Mouse (Mus musculus): Measurements from ENCODE around the gene Rwdd2a. TPM values are rescaled to one million over a fixed set of nuclear protein-coding genes. Genes with fewer than 3 reads are reported as not detected.
"Not testable (repeated sequence)": the region's sequence is repeated elsewhere in the genome, so short reads cannot be mapped to it uniquely, and the experiment has no call there.

Rwdd2a gene
- total RNA-seq, 2 experiments from 2014 or later, result 21.9 to 23.2 TPM

DNA sequence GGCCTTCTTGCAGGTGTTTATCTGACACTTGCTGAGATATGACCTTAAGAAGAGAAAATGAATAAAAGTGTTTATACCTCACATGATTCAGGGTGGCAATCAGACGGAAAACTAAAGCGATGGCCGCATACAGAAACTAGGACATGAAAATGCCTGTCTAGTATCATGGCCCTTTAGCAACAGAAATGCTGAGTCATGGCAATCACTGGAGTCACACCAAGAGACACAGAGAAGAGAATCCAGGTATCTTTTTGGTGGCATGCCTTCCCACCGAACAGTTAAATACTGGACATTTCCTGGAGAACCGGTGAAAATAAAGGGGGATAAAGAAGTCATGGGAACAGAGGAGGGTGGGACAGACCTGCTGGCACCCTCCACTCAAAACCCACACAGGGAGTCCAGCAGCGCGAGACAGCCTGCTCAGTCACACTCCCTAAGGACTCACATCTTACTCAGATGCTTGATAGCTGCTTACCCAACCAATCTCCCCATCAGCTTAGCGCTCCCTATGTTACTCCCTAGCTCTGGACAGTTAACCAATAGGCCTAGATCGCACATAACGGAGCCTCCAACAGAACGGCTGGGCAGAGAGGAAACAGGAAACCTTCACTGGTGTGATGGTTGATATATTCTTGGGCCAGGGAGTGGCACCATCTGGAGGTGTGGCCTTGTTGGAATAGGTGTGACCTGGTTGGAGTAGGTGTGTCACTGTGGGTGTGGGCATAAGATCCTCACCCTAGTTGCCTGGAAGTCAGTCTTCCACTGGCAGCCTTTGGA is 15.4 kb downstream of the Rwdd2a start:
- ATAC-seq (ENCODE audit: poor library complexity, severe bottlenecking), result no peak

DNA sequence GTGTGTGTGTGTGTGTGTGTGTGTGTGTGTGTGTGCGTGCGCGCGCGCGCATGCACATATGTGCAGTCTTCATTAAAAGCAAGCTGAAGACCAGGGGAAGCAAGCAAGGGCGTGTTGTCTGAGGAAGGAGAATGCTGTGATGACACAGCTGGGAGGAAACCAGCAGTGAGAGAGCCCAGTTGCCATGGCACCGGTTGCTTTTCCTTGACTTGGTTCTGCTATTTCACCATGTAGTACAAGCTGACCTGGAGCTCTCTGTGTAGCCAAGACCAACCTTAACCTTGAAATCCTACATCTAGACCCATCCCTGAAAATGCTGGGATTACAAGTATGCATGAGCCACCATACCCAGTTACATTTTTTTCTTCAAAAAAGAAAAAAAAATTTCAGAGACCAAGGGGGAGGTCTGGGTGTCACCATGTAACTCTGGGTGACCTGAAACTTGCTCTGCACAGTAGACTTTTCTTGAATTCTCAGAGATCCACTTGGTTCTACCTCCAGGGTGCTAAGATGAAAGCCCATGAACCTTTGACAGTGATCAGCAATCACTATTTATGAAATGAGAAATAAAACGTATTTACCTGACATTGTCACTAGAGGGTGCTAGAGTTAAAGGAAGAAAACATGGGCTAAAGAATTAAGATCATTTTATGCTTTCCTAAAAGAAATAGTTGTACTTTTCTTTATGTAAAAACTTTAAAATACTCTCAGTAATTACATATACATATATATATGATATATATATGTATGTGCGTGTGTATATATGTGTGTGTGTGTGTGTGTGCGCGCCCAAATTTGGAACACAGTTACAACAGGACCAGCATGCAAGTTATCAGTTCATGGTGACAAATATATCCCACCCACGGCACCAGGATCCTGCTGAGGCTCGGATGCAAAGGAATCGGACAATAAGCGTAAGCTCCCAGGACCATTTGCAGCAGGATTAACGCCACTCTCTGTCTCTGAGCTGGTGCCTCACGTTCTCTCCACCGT is 21.2 kb downstream of the Rwdd2a start:
- peak; percentile 97 for ATAC-seq (ENCODE audit: poor library complexity, severe bottlenecking)

DNA sequence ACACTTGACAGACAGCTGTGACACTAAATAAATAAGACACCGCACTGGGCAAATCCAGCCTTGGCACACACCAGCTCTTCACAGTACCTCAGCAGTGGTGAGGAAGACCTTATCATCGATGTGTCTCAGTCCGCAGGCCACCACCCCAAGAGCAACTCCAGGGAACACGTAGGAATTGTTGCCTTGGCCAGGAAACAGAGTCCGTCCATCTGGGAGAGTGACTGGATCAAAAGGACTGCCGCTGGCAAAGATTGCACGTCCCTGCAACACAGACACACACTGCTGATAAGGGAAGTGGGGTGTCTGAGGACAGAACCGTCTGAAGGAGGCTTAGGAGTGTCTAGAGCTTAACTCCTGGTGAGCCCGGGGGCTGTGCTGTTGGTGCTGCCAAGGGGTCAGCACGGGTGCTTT is 22.6 kb downstream of the Rwdd2a start:
- ATAC-seq (ENCODE audit: poor library complexity, severe bottlenecking), result not testable (repeated sequence)

DNA sequence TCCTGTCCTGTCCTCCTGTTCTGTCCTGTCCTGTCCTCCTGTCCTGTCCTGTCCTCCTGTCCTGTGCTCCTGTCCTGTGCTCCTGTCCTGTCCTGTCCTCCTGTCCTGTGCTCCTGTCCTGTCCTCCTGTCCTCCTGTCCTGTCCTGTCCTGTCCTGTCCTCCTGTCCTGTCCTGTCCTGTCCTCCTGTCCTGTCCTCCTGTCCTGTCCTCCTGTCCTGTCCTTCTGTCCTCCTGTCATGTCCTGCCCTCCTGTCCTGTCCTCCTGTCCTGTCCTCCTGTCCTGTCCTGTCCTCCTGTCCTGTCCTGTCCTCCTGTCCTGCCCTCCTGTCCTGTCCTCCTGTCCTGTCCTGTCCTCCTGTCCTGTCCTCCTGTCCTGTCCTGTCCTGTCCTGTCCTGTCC is 25.2 kb downstream of the Rwdd2a start:
- ATAC-seq (ENCODE audit: poor library complexity, severe bottlenecking), result not testable (repeated sequence)

DNA sequence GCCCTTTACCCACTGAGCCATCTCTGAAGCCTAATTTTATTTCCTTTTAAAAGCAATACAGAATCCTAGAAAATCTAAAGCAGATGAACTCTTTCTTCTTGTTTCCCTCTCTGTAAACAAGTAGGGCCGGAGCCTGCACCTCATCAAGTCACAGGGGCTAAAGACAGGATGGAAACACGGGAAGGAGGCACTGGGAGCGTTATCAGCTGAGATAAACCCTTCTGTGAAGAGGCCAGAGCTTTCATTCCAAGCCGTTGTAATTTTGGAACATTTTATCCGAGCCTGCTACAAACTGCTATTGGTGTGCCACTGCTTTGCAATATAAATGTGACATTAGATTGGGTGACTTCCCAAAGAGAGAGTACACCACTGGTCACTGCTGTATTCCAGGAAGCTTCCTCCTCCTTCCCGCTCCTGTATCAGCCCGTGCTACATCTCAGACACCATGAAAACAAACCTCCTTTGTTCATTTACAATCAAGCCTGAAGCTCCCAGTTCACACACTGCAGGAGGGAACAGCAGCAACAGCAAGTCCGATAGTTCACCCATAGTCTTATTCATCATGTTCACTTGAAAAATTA is 28.0 kb downstream of the Rwdd2a start:
- no peak for ATAC-seq (ENCODE audit: poor library complexity, severe bottlenecking)

DNA sequence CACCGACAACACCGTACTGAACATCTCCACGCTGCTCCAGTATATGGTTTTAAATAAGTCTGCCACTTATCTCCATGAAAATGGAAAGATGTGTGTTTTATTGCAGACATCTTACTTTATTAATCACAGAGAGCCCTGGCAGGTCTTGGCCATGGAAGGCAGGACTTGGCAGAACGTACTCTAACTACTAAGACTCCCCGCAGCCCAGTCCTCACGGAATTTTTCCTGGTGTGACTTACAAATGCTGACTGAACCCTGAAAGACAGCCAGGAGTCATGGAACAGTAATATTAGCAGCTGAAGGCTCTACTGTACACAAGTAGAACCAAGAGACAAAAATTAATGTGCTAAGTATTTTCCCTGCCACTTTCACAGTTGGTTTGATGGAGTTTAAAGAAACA is 34.0 kb downstream of the Rwdd2a start:
- no peak for ATAC-seq (ENCODE audit: poor library complexity, severe bottlenecking)

DNA sequence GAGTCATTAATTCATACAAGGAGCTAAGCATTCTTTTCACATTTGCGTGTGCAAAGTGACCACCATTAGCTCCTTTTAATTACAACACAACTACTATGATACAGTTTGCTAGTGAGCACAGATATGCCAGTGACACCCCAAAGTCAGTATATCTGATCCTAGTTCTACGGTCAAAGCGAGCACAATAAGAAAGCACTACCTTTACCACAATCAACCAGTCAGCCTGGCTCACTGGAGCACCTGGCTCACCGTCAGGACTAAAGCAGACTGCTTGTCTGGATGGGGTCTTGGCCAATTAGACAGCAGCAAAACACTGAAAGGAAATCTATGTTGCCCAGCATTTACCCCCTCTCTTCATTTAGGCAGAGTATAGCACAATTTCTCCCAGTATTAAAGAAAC is 40.3 kb downstream of the Rwdd2a start:
- ATAC-seq (ENCODE audit: poor library complexity, severe bottlenecking), result no peak

DNA sequence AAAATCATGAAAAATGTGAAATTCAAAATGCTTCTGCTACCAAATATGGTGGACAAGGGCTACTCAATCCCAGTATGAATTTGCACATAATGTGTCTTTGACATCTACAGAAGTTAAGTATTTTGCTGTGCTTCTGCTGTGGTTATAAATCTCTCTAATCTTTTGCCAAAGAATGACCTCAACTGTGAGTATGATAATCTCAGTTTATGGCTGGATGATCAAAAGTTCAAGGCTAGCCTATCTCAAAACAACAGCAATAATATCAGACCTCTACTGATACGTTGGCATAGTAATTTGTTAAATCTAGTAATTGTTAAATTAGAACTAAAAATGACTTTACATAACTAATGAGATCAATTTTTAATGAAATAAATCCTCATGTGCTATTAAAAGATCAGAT is 44.0 kb downstream of the Rwdd2a start:
- no peak for ATAC-seq (ENCODE audit: poor library complexity, severe bottlenecking)

DNA sequence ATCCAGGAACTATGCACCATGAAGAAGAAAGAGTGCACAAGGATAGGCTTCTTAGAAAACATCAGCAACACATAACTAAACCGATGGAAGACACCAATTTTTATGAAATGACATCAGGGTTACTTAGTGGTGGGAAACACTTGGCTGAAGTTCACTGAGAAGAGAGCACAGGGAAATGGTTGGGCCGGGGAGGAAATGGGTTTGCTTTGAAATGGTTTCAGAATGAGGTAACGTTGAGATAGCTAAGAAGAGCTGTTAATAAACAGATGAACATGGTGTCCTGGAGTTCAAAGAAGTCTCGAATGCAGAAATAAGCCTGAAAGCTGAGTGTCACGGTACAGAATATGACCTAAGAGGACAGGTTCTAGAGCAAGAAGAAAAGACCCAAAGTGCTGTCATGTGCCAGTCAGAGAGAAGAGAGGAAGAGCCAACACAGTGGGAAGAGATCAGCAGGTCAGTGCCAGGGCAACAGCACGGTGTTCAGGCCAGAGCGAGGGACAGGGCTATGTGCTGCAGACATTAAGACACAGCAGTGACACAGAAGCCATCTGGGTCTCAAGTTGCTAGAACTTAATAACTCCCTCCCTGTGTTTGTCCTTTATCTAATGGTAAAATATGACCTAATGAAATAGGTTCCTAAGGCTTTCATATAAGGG is 46.2 kb downstream of the Rwdd2a start:
- ATAC-seq (ENCODE audit: poor library complexity, severe bottlenecking), result peak; percentile 47; the same call in 1 of the 2 replicates

DNA sequence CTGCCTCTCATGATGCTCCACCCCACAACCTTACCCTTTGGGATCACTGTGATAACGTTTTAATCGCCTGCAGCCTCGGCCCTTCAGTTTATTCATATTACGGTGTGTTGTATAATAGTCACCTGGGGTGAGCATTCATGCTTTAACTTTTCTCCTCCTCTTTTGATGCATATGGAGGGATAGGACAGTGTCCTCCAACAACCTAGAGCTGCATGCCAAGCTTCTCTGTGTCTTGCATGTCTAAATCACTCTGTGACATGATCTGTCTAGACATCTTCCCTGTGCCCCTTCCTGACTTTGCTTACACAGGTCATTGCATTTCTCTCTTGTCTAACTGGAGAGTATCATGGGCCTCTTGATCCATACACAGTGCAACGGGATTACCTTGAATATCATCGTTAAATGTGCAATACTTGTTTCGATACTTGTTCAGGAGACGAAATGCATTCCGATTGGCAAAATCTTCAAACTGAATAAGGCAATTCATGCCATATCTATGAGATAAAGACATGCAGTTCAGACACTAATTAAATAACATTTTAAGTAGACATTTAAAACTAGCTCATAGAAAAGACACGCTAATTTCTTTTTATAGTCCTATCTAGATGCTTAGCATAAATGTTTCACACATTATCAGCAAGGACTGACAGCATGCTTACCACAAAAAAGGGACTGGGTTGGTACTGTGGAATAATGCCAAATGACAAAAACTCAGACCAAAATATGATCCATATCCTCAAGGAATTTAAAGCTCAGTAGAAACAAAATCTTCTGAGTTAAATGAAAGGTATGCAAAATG is 47.7 kb downstream of the Rwdd2a start:
- no peak for ATAC-seq (ENCODE audit: poor library complexity, severe bottlenecking)

DNA sequence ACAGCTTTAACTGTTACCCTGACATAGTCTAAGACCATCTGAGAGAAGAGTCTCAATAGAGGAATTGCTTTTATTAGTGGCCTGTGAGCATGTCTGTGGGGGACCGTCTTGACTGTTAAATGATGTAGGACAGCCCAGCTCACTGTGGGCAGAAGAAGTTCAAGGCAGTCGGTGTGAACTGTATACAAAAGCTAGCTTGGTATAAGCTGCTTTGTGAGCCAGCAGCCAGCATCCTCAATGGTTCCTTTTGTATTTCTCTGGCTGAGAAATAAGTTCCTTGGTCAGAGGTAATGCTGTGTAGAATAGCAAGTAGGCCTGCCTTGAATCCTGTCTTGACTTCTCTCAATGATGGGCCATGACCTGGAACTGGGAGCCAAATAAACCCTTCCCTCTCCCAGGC is 50.3 kb downstream of the Rwdd2a start:
- ATAC-seq (ENCODE audit: poor library complexity, severe bottlenecking), result no peak

DNA sequence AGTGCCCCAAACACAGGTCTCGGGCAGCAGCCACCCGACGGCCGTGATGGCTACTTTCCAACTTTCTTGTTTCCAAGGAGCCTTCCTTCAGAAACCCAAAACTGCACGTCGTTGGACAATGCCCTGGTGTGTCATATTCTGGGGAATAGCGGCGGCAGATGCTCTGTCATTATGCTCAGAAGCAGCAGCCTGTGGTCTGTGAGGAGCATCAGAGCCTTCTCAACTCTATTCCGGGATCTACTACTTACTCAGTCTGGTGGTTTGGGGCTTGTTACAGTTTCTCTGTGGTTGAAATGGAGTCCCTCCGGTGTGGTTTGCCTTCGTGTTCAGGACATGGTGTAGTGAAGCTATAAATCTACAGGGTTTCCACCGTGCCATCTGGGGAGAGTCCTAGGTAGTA is 52.2 kb downstream of the Rwdd2a start:
- ATAC-seq (ENCODE audit: poor library complexity, severe bottlenecking), result no peak

Other genes with a start within 250 kb of the Rwdd2a start
- 0.47 and 0.93 TPM in 2 replicates for gene Ube2cbp, start 107.0 kb upstream of the Rwdd2a start, total RNA-seq (2015)
- gene Ube2cbp, start 107.0 kb upstream of the Rwdd2a start, total RNA-seq (2017), result 0.53 and 0.92 TPM in 2 replicates
- gene Dop1a, start 104.8 kb upstream of the Rwdd2a start, total RNA-seq (2015), result 24.4 and 37.7 TPM in 2 replicates
- gene Dop1a, start 104.8 kb upstream of the Rwdd2a start, total RNA-seq (2017), result 29.5 and 35.5 TPM in 2 replicates
- gene Pgm3, start 149 bp upstream of the Rwdd2a start, total RNA-seq (2015), result 13.5 and 16.3 TPM in 2 replicates
- 16.5 and 21.8 TPM in 2 replicates for gene Pgm3, start 149 bp upstream of the Rwdd2a start, total RNA-seq (2017)
- not detected in 2 replicates for gene Me1, start 124.0 kb downstream of the Rwdd2a start, total RNA-seq (2015)
- gene Me1, start 124.0 kb downstream of the Rwdd2a start, total RNA-seq (2017), result not detected in 2 replicates
- not detected in 2 replicates for gene Prss35, start 171.7 kb downstream of the Rwdd2a start, total RNA-seq (2015)
- not detected in 2 replicates for gene Prss35, start 171.7 kb downstream of the Rwdd2a start, total RNA-seq (2017)